Mouse (Mus musculus): ENCODE results near the gene Dgkg. TPM values are rescaled to one million over a fixed set of nuclear protein-coding genes. Genes with fewer than 3 reads are reported as not detected.

Gene Dgkg
- polyA plus RNA-seq, 1 experiment from 2014 or later = 1.5 TPM

DNA sequence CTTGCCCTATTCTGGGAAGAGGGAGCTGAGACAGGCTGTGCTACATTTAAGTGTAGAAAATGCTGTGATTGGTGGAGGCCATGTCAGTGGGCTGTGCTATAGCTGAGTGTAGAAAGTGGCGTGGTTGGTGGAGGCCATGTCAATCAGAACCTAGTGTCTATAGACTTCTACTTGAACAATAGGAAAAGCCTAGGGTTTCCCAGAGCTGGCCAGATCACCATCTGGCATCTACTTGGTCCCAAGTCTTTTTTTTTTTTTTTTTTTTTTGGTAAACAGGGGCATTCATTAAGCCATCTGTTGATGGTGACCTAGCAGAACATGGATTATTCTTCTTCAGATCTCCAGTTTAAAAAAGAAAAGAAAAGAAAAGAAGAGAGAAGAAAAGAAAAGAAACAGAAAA lies 60.6 kb downstream of the Dgkg start:
- ATAC-seq (ENCODE audit: low read depth) = no peak
- H3K27ac ChIP-seq (ENCODE audit: low read length) = no peak overlapping the region
- H3K4me1 ChIP-seq (ENCODE audit: control insufficient read depth, low read depth, low read length) = no peaks in the 10 kb centered on the region
- H3K36me3 ChIP-seq (ENCODE audit: control insufficient read depth, insufficient read depth) = no peaks in the 10 kb centered on the region
- 55% methylated on average over 1 of the region's 1 CpGs for WGBS (ENCODE audit: insufficient replicate concordance)
- no peak overlapping the region for H3K4me2 ChIP-seq (ENCODE audit: low read depth, low read length)
- H3K9me3 ChIP-seq (replicated peaks; ENCODE audit: control insufficient read depth, low read length) = no peaks in the 10 kb centered on the region
- no peaks in the 10 kb centered on the region for H3K27me3 ChIP-seq (ENCODE audit: control insufficient read depth, insufficient read depth, low read depth, low read length)
- no peak overlapping the region for H3K4me3 ChIP-seq (ENCODE audit: low read depth, low read length)
- no peak overlapping the region for H3K9ac ChIP-seq (ENCODE audit: low read depth, low read length)

GRCm38 (mm10) chr16:22593907-22594306 lies 63.1 kb downstream of the Dgkg start:
- Histone ChIP-seq H3K27me3 (ENCODE audit: control insufficient read depth, insufficient read depth, low read depth, low read length) (no peaks in the 10 kb centered on the region), H3K4me3 (ENCODE audit: low read depth, low read length) (no peak overlapping the region), H3K27ac (ENCODE audit: low read length) (no peak overlapping the region), H3K4me1 (ENCODE audit: control insufficient read depth, low read depth, low read length) (no peaks in the 10 kb centered on the region), H3K9me3 (replicated peaks; ENCODE audit: control insufficient read depth, low read length) (no peaks in the 10 kb centered on the region), H3K4me2 (ENCODE audit: low read depth, low read length) (no peak overlapping the region), H3K36me3 (ENCODE audit: control insufficient read depth, insufficient read depth) (no peaks in the 10 kb centered on the region), H3K9ac (ENCODE audit: low read depth, low read length) (no peak overlapping the region)
- 72% methylated on average over 2 of the region's 2 CpGs for WGBS (ENCODE audit: insufficient replicate concordance)
- ATAC-seq (ENCODE audit: low read depth) = no peak

GRCm38 (mm10) chr16:22589619-22590018 lies 67.4 kb downstream of the Dgkg start:
- Histone ChIP-seq H3K4me3 (ENCODE audit: low read depth, low read length) (no peak overlapping the region), H3K4me2 (ENCODE audit: low read depth, low read length) (no peak overlapping the region), H3K4me1 (ENCODE audit: control insufficient read depth, low read depth, low read length) (no peaks in the 10 kb centered on the region), H3K27ac (ENCODE audit: low read length) (no peak overlapping the region), H3K9ac (ENCODE audit: low read depth, low read length) (no peak overlapping the region), H3K36me3 (ENCODE audit: control insufficient read depth, insufficient read depth) (no peaks in the 10 kb centered on the region), H3K27me3 (ENCODE audit: control insufficient read depth, insufficient read depth, low read depth, low read length) (no peaks in the 10 kb centered on the region), H3K9me3 (replicated peaks; ENCODE audit: control insufficient read depth, low read length) (no peaks in the 10 kb centered on the region)
- WGBS (ENCODE audit: insufficient replicate concordance) = 48% methylated on average over 5 of the region's 5 CpGs
- ATAC-seq (ENCODE audit: low read depth) = no peak

DNA sequence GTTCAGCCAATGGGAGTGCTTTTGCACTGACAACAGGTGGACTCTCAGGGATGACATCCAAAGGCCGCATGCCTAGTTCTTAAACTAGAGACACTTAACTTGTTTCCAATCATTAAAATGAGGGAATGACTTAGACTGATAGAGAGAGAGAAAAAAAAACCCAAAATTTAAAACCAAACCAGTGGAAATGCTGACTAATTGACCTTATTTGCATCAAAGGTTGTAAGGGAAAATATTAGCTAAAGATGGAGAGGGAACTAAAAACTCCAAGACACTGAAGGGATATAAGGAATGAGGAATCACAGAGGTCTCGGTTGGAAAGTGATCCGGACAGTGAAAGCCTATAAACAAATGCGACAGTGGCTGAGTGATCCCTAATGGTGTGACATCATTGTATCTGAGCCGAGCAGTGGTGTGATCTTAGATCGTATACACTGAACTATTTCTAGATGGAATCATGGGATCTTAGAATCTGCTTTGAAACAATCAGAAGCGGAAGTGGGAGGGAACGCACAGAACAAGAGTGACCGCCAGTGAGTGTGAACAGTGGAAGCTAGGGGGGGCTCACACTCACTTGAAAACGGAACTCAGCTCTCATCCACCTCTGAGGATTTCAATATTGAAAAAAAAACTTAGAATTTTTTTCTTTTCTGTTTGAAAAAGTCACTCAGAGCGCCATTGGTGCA lies 70.7 kb downstream of the Dgkg start:
- no peak overlapping the region for H3K4me3 ChIP-seq (ENCODE audit: low read depth, low read length)
- no peak overlapping the region for H3K4me2 ChIP-seq (ENCODE audit: low read depth, low read length)
- 70% methylated on average over 11 of the region's 11 CpGs for WGBS (ENCODE audit: insufficient replicate concordance)
- no peaks in the 10 kb centered on the region for H3K36me3 ChIP-seq (ENCODE audit: control insufficient read depth, insufficient read depth)
- ATAC-seq (ENCODE audit: low read depth) = no peak
- H3K27me3 ChIP-seq (ENCODE audit: control insufficient read depth, insufficient read depth, low read depth, low read length) = no peaks in the 10 kb centered on the region
- no peak overlapping the region for H3K9ac ChIP-seq (ENCODE audit: low read depth, low read length)
- no peak overlapping the region for H3K27ac ChIP-seq (ENCODE audit: low read length)
- H3K9me3 ChIP-seq (replicated peaks; ENCODE audit: control insufficient read depth, low read length) = no peaks in the 10 kb centered on the region
- H3K4me1 ChIP-seq (ENCODE audit: control insufficient read depth, low read depth, low read length) = no peaks in the 10 kb centered on the region

DNA sequence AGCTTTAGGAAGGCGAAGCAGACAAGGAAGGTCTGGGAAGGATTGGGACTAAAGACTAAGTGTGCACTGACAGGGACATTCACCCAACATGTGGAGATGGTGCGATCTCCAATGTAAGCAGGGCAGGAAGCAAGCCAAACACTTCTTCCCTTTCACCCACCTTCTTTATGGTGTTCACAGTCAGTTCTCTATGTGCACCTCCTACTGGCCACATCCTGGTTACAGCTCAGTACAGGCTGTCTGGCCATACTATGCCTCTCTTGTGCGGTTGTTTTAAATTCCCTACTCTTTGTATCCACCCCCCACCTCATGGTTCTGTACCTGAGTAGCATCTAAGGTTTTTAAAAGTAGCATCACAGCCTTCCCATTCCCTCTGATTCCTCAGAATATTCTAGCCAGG lies 71.5 kb downstream of the Dgkg start:
- Histone ChIP-seq H3K4me3 (ENCODE audit: low read depth, low read length) (no peak overlapping the region), H3K4me1 (ENCODE audit: control insufficient read depth, low read depth, low read length) (no peaks in the 10 kb centered on the region), H3K4me2 (ENCODE audit: low read depth, low read length) (no peak overlapping the region), H3K9me3 (replicated peaks; ENCODE audit: control insufficient read depth, low read length) (no peaks in the 10 kb centered on the region), H3K27ac (ENCODE audit: low read length) (no peak overlapping the region), H3K9ac (ENCODE audit: low read depth, low read length) (no peak overlapping the region), H3K36me3 (ENCODE audit: control insufficient read depth, insufficient read depth) (no peaks in the 10 kb centered on the region), H3K27me3 (ENCODE audit: control insufficient read depth, insufficient read depth, low read depth, low read length) (no peaks in the 10 kb centered on the region)
- 63% methylated on average over 3 of the region's 3 CpGs for WGBS (ENCODE audit: insufficient replicate concordance)
- no peak for ATAC-seq (ENCODE audit: low read depth)

GRCm38 (mm10) chr16:22583401-22583800 lies 73.6 kb downstream of the Dgkg start:
- H3K9ac ChIP-seq (ENCODE audit: low read depth, low read length) = no peak overlapping the region
- 51% methylated on average over 2 of the region's 2 CpGs for WGBS (ENCODE audit: insufficient replicate concordance)
- no peaks in the 10 kb centered on the region for H3K36me3 ChIP-seq (ENCODE audit: control insufficient read depth, insufficient read depth)
- H3K4me2 ChIP-seq (ENCODE audit: low read depth, low read length) = no peak overlapping the region
- no peaks in the 10 kb centered on the region for H3K4me1 ChIP-seq (ENCODE audit: control insufficient read depth, low read depth, low read length)
- no peaks in the 10 kb centered on the region for H3K27me3 ChIP-seq (ENCODE audit: control insufficient read depth, insufficient read depth, low read depth, low read length)
- no peak overlapping the region for H3K27ac ChIP-seq (ENCODE audit: low read length)
- H3K9me3 ChIP-seq (replicated peaks; ENCODE audit: control insufficient read depth, low read length) = no peaks in the 10 kb centered on the region
- ATAC-seq (ENCODE audit: low read depth) = no peak
- no peak overlapping the region for H3K4me3 ChIP-seq (ENCODE audit: low read depth, low read length)

DNA sequence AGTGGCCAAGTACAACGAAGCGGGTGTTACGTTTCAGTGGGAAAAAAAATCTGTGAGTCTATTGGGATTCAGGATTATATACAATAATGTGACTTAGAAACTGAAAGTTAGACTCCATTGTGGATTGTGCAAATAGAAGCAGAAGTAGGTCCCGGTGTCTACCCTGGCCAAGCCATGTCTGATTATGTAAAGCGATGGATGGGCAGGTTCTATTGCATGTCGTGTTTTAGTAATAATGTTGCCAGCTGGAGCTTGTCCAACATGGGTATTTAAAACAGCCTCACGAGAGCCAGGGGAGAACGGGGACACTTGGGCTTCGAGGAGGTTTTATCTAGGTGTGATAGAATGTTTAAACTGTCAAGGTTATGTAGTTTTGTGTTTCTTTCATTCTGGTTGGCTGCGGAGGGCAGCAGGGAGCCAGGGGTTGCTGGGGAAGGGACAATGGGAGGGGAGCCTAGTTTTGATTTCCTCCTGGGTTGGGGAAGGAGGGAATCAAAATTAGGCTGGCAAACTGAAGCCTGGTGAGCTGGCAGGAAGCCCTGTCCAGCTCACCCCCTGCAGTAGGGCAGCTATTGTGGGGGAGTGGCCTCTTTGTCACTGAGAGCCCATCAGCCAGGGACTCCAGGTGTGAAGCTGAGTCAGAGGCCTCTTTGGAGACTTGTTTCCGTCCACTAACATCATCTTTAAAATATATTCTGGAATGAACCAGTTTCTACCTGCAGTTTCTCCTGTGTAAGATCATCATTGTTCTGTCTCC lies 74.7 kb downstream of the Dgkg start:
- Histone ChIP-seq H3K36me3 (ENCODE audit: control insufficient read depth, insufficient read depth) (no peaks in the 10 kb centered on the region), H3K27ac (ENCODE audit: low read length) (no peak overlapping the region), H3K4me2 (ENCODE audit: low read depth, low read length) (no peak overlapping the region), H3K4me3 (ENCODE audit: low read depth, low read length) (no peak overlapping the region), H3K9ac (ENCODE audit: low read depth, low read length) (no peak overlapping the region), H3K4me1 (ENCODE audit: control insufficient read depth, low read depth, low read length) (no peaks in the 10 kb centered on the region), H3K9me3 (replicated peaks; ENCODE audit: control insufficient read depth, low read length) (no peaks in the 10 kb centered on the region), H3K27me3 (ENCODE audit: control insufficient read depth, insufficient read depth, low read depth, low read length) (no peaks in the 10 kb centered on the region)
- 62% methylated on average over 11 of the region's 11 CpGs for WGBS (ENCODE audit: insufficient replicate concordance)
- no peak for ATAC-seq (ENCODE audit: low read depth)

GRCm38 (mm10) chr16:22580103-22580502 lies 76.9 kb downstream of the Dgkg start:
- no peaks in the 10 kb centered on the region for H3K27me3 ChIP-seq (ENCODE audit: control insufficient read depth, insufficient read depth, low read depth, low read length)
- H3K9ac ChIP-seq (ENCODE audit: low read depth, low read length) = no peak overlapping the region
- no peak overlapping the region for H3K27ac ChIP-seq (ENCODE audit: low read length)
- no peaks in the 10 kb centered on the region for H3K9me3 ChIP-seq (replicated peaks; ENCODE audit: control insufficient read depth, low read length)
- no peaks in the 10 kb centered on the region for H3K36me3 ChIP-seq (ENCODE audit: control insufficient read depth, insufficient read depth)
- H3K4me2 ChIP-seq (ENCODE audit: low read depth, low read length) = no peak overlapping the region
- ATAC-seq (ENCODE audit: low read depth) = no peak
- H3K4me1 ChIP-seq (ENCODE audit: control insufficient read depth, low read depth, low read length) = no peaks in the 10 kb centered on the region
- 39% methylated on average over 5 of the region's 5 CpGs for WGBS (ENCODE audit: insufficient replicate concordance)
- H3K4me3 ChIP-seq (ENCODE audit: low read depth, low read length) = no peak overlapping the region

GRCm38 (mm10) chr16:22578883-22579282 lies 78.1 kb downstream of the Dgkg start:
- 70% methylated on average over 10 of the region's 10 CpGs for WGBS (ENCODE audit: insufficient replicate concordance)
- Histone ChIP-seq H3K4me1 (ENCODE audit: control insufficient read depth, low read depth, low read length) (no peaks in the 10 kb centered on the region), H3K4me2 (ENCODE audit: low read depth, low read length) (no peak overlapping the region), H3K9ac (ENCODE audit: low read depth, low read length) (no peak overlapping the region), H3K27me3 (ENCODE audit: control insufficient read depth, insufficient read depth, low read depth, low read length) (no peaks in the 10 kb centered on the region), H3K4me3 (ENCODE audit: low read depth, low read length) (no peak overlapping the region), H3K27ac (ENCODE audit: low read length) (no peak overlapping the region), H3K36me3 (ENCODE audit: control insufficient read depth, insufficient read depth) (no peaks in the 10 kb centered on the region), H3K9me3 (replicated peaks; ENCODE audit: control insufficient read depth, low read length) (no peaks in the 10 kb centered on the region)
- ATAC-seq (ENCODE audit: low read depth) = no peak
